Comparison of ENCODE assay signal across 8 mouse cellular contexts in genomic region chrX:20617176-20617902, GRCm38 (mm10). TPM values are rescaled to one million over a fixed set of nuclear protein-coding genes. Genes with fewer than 3 reads are reported as not detected.
DNase-seq lines count a peak whose midpoint lies in the region; ATAC-seq lines count a peak whose summit lies in the region.

Gene Rbm10 (plus strand): TSS chrX:20617503.
Gene Ndufb11 (minus strand): TSS chrX:20617619.

- ATAC-seq in hindbrain, embryonic 16.5 days = peak; percentile 97

- no peaks in the 10 kb centered on the region for H3K27me3 ChIP-seq in hindbrain, embryonic 16.5 days (replicated peaks; ENCODE audit: control insufficient read depth, insufficient read depth, low read length)

- H3K79me2 ChIP-seq in macrophage (ENCODE audit: inconsistent target) = peaks cover 59% of the 10 kb centered on the region

- peak; percentile 89 for DNase-seq in ZHBTc4 (ENCODE audit: low read depth, low spot score)
- peak; percentile 39 to 67 for DNase-seq in cerebellum, postnatal 4 days (ENCODE audit: low spot score in 2 of 2)
- DNase-seq in gastrocnemius, adult 18-20 months (ENCODE audit: low spot score) = peak; percentile 68
- peak; percentile 64 to 77 for DNase-seq in left cerebral cortex, adult 18-20 months (ENCODE audit: low spot score in 2 of 2)
- DNase-seq in right cerebral cortex, adult 18-20 months = peak; percentile 85
- DNase-seq in urinary bladder, postnatal 25 days (ENCODE audit: low spot score) = peak; percentile 43

- peak within 1 kb of the TSS; percentile 66 for H3K9ac ChIP-seq in hindbrain, embryonic 16.5 days (ENCODE audit: low read depth, low read length)

- peaks cover 10% of the 10 kb centered on the region for H3K4me1 ChIP-seq in hindbrain, embryonic 16.5 days (ENCODE audit: control insufficient read depth, insufficient read depth, low read depth, low read length)

- peak within 1 kb of the TSS; percentile 58 for H3K4me3 ChIP-seq in hindbrain, embryonic 16.5 days (ENCODE audit: low read length)
- peak within 1 kb of the TSS; percentile 66 for H3K4me3 ChIP-seq in macrophage (ENCODE audit: inconsistent target)

- 17% methylated on average over 40 of the region's 49 CpGs for WGBS in hindbrain, embryonic 16.5 days
- 24% methylated on average over 32 of the region's 49 CpGs for WGBS in macrophage (ENCODE audit: missing documents)

- H3K9me3 ChIP-seq in hindbrain, embryonic 16.5 days (ENCODE audit: control insufficient read depth, low read length) = no peaks in the 10 kb centered on the region

- peak within 1 kb of the TSS; percentile 76 for H3K27ac ChIP-seq in hindbrain, embryonic 16.5 days (ENCODE audit: low read depth, low read length)
- peak within 1 kb of the TSS; percentile 68 for H3K27ac ChIP-seq in macrophage

- H3K4me2 ChIP-seq in hindbrain, embryonic 16.5 days (ENCODE audit: low read length) = peak within 1 kb of the TSS; percentile 63

- H3K36me3 ChIP-seq in hindbrain, embryonic 16.5 days (ENCODE audit: control insufficient read depth, insufficient read depth, low read length) = no peaks in the 10 kb centered on the region
- no peaks in the 10 kb centered on the region for H3K36me3 ChIP-seq in macrophage (ENCODE audit: inconsistent target)

RNA-seq across cellular contexts. Expression of gene Rbm10, which starts in this region (rescaled TPM):
- total RNA-seq in gastrocnemius, adult 18-20 months (2021) = 10 to 100 TPM in 1 of 2 experiments, 1 to 10 TPM in 1; 10.0 to 11.2 TPM
- polyA plus RNA-seq in hindbrain, embryonic 16.5 days (2015; fragmentation: Nextera tagmentation; extraction: Ambion mirVana) = 48.1 and 52.9 TPM in 2 replicates
- total RNA-seq in left cerebral cortex, adult 18-20 months (2021) = 10 to 100 TPM; 45.0 to 45.1 TPM
- total RNA-seq in macrophage (2018; cell fraction: chromatin; rRNA removed) = 10 to 100 TPM in 21 of 26 experiments, 1 to 10 TPM in 5; 4.6 to 36.6 (median 19.9) TPM
- total RNA-seq in macrophage (2018; cell fraction: cytosol; rRNA removed) = 10 to 100 TPM in 25 of 26 experiments, 1 to 10 TPM in 1; 8.2 to 17.6 (median 15.6) TPM
- 10 to 100 TPM in 18 of 26 experiments, 1 to 10 TPM in 8; 6.0 to 28.9 (median 15.1) TPM for total RNA-seq in macrophage (2018; cell fraction: nucleus; rRNA removed)
- polyA plus RNA-seq in macrophage (2018) = 15.1 to 22.1 TPM (median 20.8 TPM) in 3 replicates

RNA-seq across cellular contexts. Expression of gene Ndufb11, which starts in this region (rescaled TPM):
- total RNA-seq in gastrocnemius, adult 18-20 months (2021) = 100 to 1,000 TPM; 421 to 423 TPM
- polyA plus RNA-seq in hindbrain, embryonic 16.5 days (2015; fragmentation: Nextera tagmentation; extraction: Ambion mirVana) = 214 and 250 TPM in 2 replicates
- 100 to 1,000 TPM; 146 to 150 TPM for total RNA-seq in left cerebral cortex, adult 18-20 months (2021)
- 10 to 100 TPM in 14 of 26 experiments, 1 to 10 TPM in 12; 4.7 to 21.2 (median 10.6) TPM for total RNA-seq in macrophage (2018; cell fraction: chromatin; rRNA removed)
- total RNA-seq in macrophage (2018; cell fraction: cytosol; rRNA removed) = 100 to 1,000 TPM in 8 of 26 experiments, 10 to 100 TPM in 18; 54.9 to 121 (median 78.0) TPM
- total RNA-seq in macrophage (2018; cell fraction: nucleus; rRNA removed) = 10 to 100 TPM; 15.0 to 40.2 (median 24.2) TPM
- 51.7 to 118 TPM (median 93.0 TPM) in 3 replicates for polyA plus RNA-seq in macrophage (2018)

Comparison
In these comparisons a context has a peak if more than half of its experiments do, and no peak if none do; other contexts are left out.
1. Peak in every context shown above with its lines: DNase-seq, ATAC-seq, H3K4me3 ChIP-seq and H3K27ac ChIP-seq.